Mouse (Mus musculus) liver, postnatal 0 days (tissue): ENCODE measurements around the gene Lrrc75a.

ENCODE experiments used
- CTCF ChIP-seq: sonication (generic); IDR thresholded peaks from 2 replicates; pipeline ENCODE4 v1.5.1; 2016; ENCODE audit warnings: antibody characterized with exemption, low read depth
- EP300 ChIP-seq: IDR thresholded peaks from 2 replicates; pipeline ENCODE4 v1.6.1; 2016; ENCODE audit warnings: antibody characterized with exemption, low read depth, mild to moderate bottlenecking

DNA sequence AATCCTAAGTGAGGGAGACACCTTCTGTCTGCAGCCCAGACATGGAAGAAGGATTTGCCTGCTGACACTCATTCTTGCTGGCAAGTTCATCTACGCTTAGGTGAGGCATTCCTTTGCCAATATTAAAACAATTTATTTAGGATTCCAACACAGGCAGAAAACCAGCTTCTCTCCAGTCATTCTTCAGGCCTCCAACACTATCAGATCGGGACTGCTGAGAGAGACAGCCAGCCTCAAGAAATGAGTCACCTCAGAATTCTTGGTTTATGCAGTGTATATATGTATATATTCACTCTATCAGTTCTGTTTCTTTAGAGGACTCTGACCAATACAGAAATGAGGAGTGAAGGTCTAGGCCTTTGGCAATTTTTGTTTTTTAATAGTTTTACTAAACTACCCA is 84.7 kb downstream of the Lrrc75a start:
- no peak for TF ChIP-seq EP300
- TF ChIP-seq CTCF: no peak
